ENCODE assay signal across 21 mouse cellular contexts in genomic region chr2:173282191-173282590, GRCm38 (mm10).
"Had no signal": no experiment of that assay in that cellular context is flagged by ENCODE, and none has a peak within 500 bp of the region (broad histone marks: within the 10 kb centered on the region; RNA-seq: fewer than 3 reads in every experiment).

No protein-coding gene starts in this region.

- ATAC-seq: inflammation-experienced regulatory T-cells, adult 6 months; intestine, postnatal 0 days had no signal

- H3K9me3 ChIP-seq: heart, embryonic 13.5 days; heart, embryonic 15.5 days; hindbrain, embryonic 10.5 days; hindbrain, embryonic 12.5 days; intestine, embryonic 15.5 days; limb, embryonic 10.5 days; limb, embryonic 12.5 days; liver, embryonic 13.5 days; liver, embryonic 15.5 days had no signal

- H3K9ac ChIP-seq: heart, embryonic 13.5 days; heart, embryonic 15.5 days; hindbrain, embryonic 12.5 days; hindbrain, embryonic 14.5 days; intestine, embryonic 15.5 days; limb, embryonic 12.5 days; liver, embryonic 13.5 days; liver, embryonic 15.5 days had no signal

- H3K4me1 ChIP-seq: liver, embryonic 13.5 days; liver, embryonic 15.5 days had no signal

- H3K27ac ChIP-seq: gastrocnemius, adult 2 months; heart, adult 2 months; hindbrain, embryonic 10.5 days; hindbrain, embryonic 12.5 days; hindbrain, embryonic 14.5 days; intestine, embryonic 15.5 days; layer of hippocampus, adult 2 months; left cerebral cortex, adult 2 months; limb, embryonic 10.5 days; limb, embryonic 12.5 days; liver, embryonic 13.5 days; liver, embryonic 15.5 days had no signal

- H3K4me3 ChIP-seq: gastrocnemius, adult 2 months; heart, adult 2 months; heart, embryonic 13.5 days; heart, embryonic 15.5 days; hindbrain, embryonic 10.5 days; hindbrain, embryonic 12.5 days; intestine, embryonic 15.5 days; layer of hippocampus, adult 2 months; left cerebral cortex, adult 2 months; limb, embryonic 10.5 days; limb, embryonic 12.5 days; liver, embryonic 13.5 days; liver, embryonic 15.5 days had no signal

- H3K4me2 ChIP-seq: heart, embryonic 13.5 days; heart, embryonic 15.5 days; hindbrain, embryonic 12.5 days; hindbrain, embryonic 14.5 days; intestine, embryonic 15.5 days; limb, embryonic 12.5 days; liver, embryonic 13.5 days; liver, embryonic 15.5 days had no signal

- DNase-seq: gastrocnemius, adult 2 months; gastrocnemius, postnatal 10 days; gastrocnemius, postnatal 25 days; heart, adult 2 months; heart, postnatal 4 days; kidney, adult 18-20 months; liver; liver, embryonic 13.5 days had no signal

- H3K36me3 ChIP-seq: heart, embryonic 13.5 days; heart, embryonic 15.5 days; hindbrain, embryonic 10.5 days; hindbrain, embryonic 12.5 days; intestine, embryonic 15.5 days; limb, embryonic 10.5 days; limb, embryonic 12.5 days; liver, embryonic 13.5 days; liver, embryonic 15.5 days had no signal

- H3K27me3 ChIP-seq: heart, embryonic 13.5 days; heart, embryonic 15.5 days; hindbrain, embryonic 12.5 days; intestine, embryonic 15.5 days had no signal
